26 mouse cellular contexts compared by ENCODE assay signal in genomic region chr6:113163513-113163912, GRCm38 (mm10). TPM values are rescaled to one million over a fixed set of nuclear protein-coding genes. Genes with fewer than 3 reads are reported as not detected.
"Had no signal": no experiment of that assay in that cellular context is flagged by ENCODE, and none has a peak within 500 bp of the region (broad histone marks: within the 10 kb centered on the region; RNA-seq: fewer than 3 reads in every experiment).

No protein-coding gene starts in this region.

- H3K9me3 ChIP-seq: embryonic facial prominence, embryonic 12.5 days; embryonic facial prominence, embryonic 13.5 days; embryonic facial prominence, embryonic 15.5 days; forebrain, embryonic 12.5 days; forebrain, embryonic 13.5 days; forebrain, embryonic 15.5 days had no signal

- H3K4me1 ChIP-seq: embryonic facial prominence, embryonic 10.5 days; forebrain, embryonic 10.5 days; forebrain, embryonic 12.5 days had no signal

- H3K9ac ChIP-seq: embryonic facial prominence, embryonic 12.5 days; embryonic facial prominence, embryonic 13.5 days; embryonic facial prominence, embryonic 15.5 days; forebrain, embryonic 12.5 days; forebrain, embryonic 13.5 days; forebrain, embryonic 15.5 days; forebrain, postnatal 0 days had no signal

- H3K27ac ChIP-seq: embryonic facial prominence, embryonic 10.5 days; embryonic facial prominence, embryonic 12.5 days; embryonic facial prominence, embryonic 13.5 days; embryonic facial prominence, embryonic 15.5 days; forebrain, embryonic 10.5 days; forebrain, embryonic 12.5 days; forebrain, embryonic 13.5 days; forebrain, embryonic 15.5 days; gastrocnemius, adult 2 months; heart, adult 2 months had no signal

- H3K27me3 ChIP-seq: embryonic facial prominence, embryonic 12.5 days; embryonic facial prominence, embryonic 13.5 days; embryonic facial prominence, embryonic 15.5 days; forebrain, embryonic 12.5 days; forebrain, embryonic 13.5 days; forebrain, embryonic 15.5 days had no signal

- DNase-seq: cerebellum, adult 9-10 months; cerebellum, adult 9-11 months; cerebellum, postnatal 10 days; cerebellum, postnatal 14 days; cerebellum, postnatal 25 days; cerebellum, postnatal 36 days; embryo, embryonic 11 days; forebrain, postnatal 0 days; gastrocnemius, adult 2 months; gastrocnemius, postnatal 10 days; gastrocnemius, postnatal 14 days; gastrocnemius, postnatal 25 days; gastrocnemius, postnatal 36 days; heart, adult 18-20 months; heart, adult 2 months had no signal

- H3K4me3 ChIP-seq: embryonic facial prominence, embryonic 10.5 days; embryonic facial prominence, embryonic 12.5 days; embryonic facial prominence, embryonic 13.5 days; embryonic facial prominence, embryonic 15.5 days; erythroblast, embryonic 14.5 days; forebrain, embryonic 10.5 days; forebrain, embryonic 12.5 days; forebrain, embryonic 13.5 days; forebrain, embryonic 15.5 days; gastrocnemius, adult 2 months; heart, adult 2 months had no signal

RNA-seq across cellular contexts. Expression of gene Lhfpl4, which starts 31.7 kb away (rescaled TPM):
- total RNA-seq: common myeloid progenitor, adult 5-6 weeks; granulocyte monocyte progenitor cell, adult 5-6 weeks had no signal
